Mouse (Mus musculus) kidney, embryonic 15.5 days (tissue): ENCODE measurements around the gene L2hgdh. TPM values are rescaled to one million over a fixed set of nuclear protein-coding genes. Genes with fewer than 3 reads are reported as not detected.
"Not testable (repeated sequence)": the region's sequence is repeated elsewhere in the genome, so short reads cannot be mapped to it uniquely, and the experiment has no call there.

Source experiments
- ATAC-seq: fragments of 200-750 bp; cut with Nextera tagmentation; replicated peaks from 2 replicates; pipeline ENCODE4 v1.8.0; 2017; ENCODE audit warnings: moderate TSS enrichment; ENCODE audit not compliant: low FRiP score
- H3K27ac ChIP-seq: fragments of 300-500 bp; sonication (generic); 2 replicates; pipeline ENCODE4 v1.5.1; 2015; ENCODE audit warnings: mild to moderate bottlenecking, inconsistent platforms
- H3K27me3 ChIP-seq: fragments of 300-500 bp; sonication (generic); 2 replicates; pipeline ENCODE4 v1.6.1; 2015; ENCODE audit warnings: inconsistent platforms
- H3K36me3 ChIP-seq: fragments of 300-500 bp; sonication (generic); 2 replicates; pipeline ENCODE4 v1.6.1; 2015; ENCODE audit warnings: inconsistent platforms
- H3K4me1 ChIP-seq: fragments of 300-500 bp; sonication (generic); 2 replicates; pipeline ENCODE4 v1.6.1; 2015; ENCODE audit warnings: inconsistent platforms
- H3K4me2 ChIP-seq: fragments of 300-500 bp; sonication (generic); 2 replicates; pipeline ENCODE4 v1.6.1; 2015; ENCODE audit warnings: moderate library complexity, mild to moderate bottlenecking, inconsistent platforms
- H3K4me3 ChIP-seq: fragments of 300-500 bp; sonication (generic); replicated peaks from 2 replicates; pipeline ENCODE4 v1.5.1; 2015; ENCODE audit warnings: mild to moderate bottlenecking, inconsistent platforms
- H3K9ac ChIP-seq: fragments of 300-500 bp; sonication (generic); 2 replicates; pipeline ENCODE4 v1.6.1; 2015; ENCODE audit warnings: mild to moderate bottlenecking, inconsistent platforms
- H3K9me3 ChIP-seq: fragments of 300-500 bp; sonication (generic); replicated peaks from 2 replicates; pipeline ENCODE4 v1.6.1; 2016; ENCODE audit warnings: inconsistent platforms
- WGBS: fragments of 180-500 bp; shearing (Covaris S2); methylation state at CpG from one replicate; pipeline ENCODE4 v1.1.7; 2015; ENCODE audit warnings: mixed read lengths; 5-methylcytosine and 5-hydroxymethylcytosine counted together
- polyA plus RNA-seq: library from polyadenylated mRNA; unstranded; fragments of >200 nt; fragmentation: Nextera tagmentation; extraction: Ambion mirVana; gene quantifications from 2 replicates; pipeline ENCODE4 v1.2.1, GENCODE M21; 2015

Gene L2hgdh
- polyA plus RNA-seq, 1 experiment from 2014 or later: 22.3 TPM

DNA sequence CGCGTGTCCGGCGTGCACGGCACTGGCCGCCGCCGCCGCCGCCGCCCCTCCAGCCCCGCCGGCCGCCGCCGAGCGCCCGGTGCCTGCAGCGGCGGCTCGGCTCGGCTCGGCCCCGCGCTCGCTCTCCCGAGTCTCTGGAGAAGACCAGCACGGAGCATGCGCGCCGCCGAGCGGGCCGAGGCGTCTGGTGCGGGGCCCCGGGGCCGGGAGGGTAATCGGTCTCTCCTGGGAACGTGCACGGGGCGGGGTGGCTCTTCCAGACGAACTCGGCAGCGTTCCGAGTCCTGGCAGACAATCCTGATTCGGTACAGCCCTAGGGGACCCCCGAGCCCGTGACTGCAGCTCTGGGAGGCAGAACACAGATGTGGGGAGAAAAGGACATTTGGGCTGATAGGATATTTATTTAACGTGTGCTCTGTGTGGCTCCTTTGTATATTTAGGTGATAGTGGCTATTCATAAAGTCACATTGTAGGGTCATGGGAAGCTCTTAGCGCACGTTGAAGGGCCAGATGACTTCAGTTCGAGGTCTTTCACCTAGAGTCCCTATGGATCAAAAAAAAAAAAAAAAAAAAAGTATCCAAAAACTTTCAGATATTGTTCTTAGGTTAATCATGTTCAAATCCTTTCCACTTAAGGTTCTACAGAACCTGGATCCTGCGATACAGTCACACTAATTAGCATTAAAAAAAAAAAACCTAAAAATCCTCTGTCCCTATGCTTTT lies 42.4 kb downstream of the L2hgdh start:
- peak overlapping the region; percentile 82 for H3K4me3 ChIP-seq
- peak; percentile 92 for ATAC-seq
- WGBS: 1% methylated on average over 48 of the region's 54 CpGs

GRCm38 (mm10) chr12:69681566-69682061 lies 43.1 kb downstream of the L2hgdh start, which contains the start of gene Sos2:
Gene Sos2, minus strand, starts transcription at chr12:69681852.
- Histone ChIP-seq H3K4me2 (peak within 1 kb of the TSS; percentile 75), H3K4me3 (peak within 1 kb of the TSS; percentile 82), H3K9me3 (no peaks in the 10 kb centered on the region), H3K36me3 (no peaks in the 10 kb centered on the region), H3K27me3 (no peaks in the 10 kb centered on the region), H3K9ac (peak within 1 kb of the TSS; percentile 89), H3K4me1 (peaks cover 15% of the 10 kb centered on the region), H3K27ac (peak within 1 kb of the TSS; percentile 91)
- peak; percentile 87 for ATAC-seq
- WGBS: under 1% methylated on average over 46 of the region's 85 CpGs

More for the DNA sequence above, 42.4 kb downstream of the L2hgdh start:
- H3K27me3 ChIP-seq: no peaks in the 10 kb centered on the region
- H3K4me2 ChIP-seq: peak overlapping the region; percentile 75
- peak overlapping the region; percentile 89 for H3K9ac ChIP-seq
- peaks cover 15% of the 10 kb centered on the region for H3K4me1 ChIP-seq
- no peaks in the 10 kb centered on the region for H3K36me3 ChIP-seq
- H3K9me3 ChIP-seq: no peaks in the 10 kb centered on the region
- peak overlapping the region; percentile 91 for H3K27ac ChIP-seq

DNA sequence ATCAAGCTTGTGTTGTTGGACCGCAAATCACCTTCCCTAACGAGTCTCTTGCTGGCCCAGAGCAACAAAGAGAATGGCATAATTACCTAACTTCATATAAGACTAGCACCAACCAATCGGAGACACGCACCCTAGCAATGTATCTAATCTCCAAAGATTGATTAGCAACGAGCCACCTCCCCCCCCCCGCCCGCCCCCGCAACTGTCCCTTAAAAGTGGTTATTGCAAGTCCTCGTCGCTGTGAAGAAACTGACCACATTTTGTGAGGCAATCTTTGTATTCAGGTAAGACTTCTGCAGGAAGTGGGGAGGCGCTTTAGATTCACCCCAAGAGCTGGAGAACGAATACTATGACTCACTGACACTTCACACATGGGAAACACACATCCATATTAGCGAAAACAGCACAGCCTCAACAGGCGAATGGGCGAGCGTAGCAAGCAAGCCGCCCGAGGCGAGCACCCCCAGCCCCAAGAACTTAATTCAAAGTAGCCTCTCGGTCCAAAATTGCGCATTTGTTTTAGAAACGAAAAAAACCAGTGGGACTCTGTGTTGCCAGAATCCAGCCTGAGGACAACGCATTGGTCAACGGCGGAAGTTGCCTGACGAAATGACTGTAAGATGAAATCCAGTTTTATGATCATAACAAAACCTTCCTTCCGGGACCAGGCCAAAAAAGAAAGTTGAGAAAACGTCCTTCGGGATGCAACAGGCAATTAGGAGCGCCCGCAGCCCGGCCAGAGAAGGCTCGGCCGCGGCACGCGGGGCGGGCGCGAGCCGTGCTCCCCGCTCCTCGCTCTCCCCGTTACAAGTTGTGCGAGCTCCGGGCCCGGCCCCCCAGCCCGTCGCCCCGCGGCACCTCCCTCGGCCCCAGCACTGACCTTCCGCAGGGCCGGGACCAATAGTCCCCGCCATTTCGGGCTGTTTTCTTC lies 43.8 kb downstream of the L2hgdh start:
- Histone ChIP-seq H3K4me1 (peaks cover 15% of the 10 kb centered on the region), H3K4me2 (peak overlapping the region; percentile 75), H3K4me3 (peak overlapping the region; percentile 82), H3K36me3 (no peaks in the 10 kb centered on the region), H3K9me3 (no peaks in the 10 kb centered on the region), H3K9ac (peak overlapping the region; percentile 89), H3K27ac (peak overlapping the region; percentile 91), H3K27me3 (no peaks in the 10 kb centered on the region)
- ATAC-seq: peak; percentile 63
- under 1% methylated on average over 56 of the region's 56 CpGs for WGBS

DNA sequence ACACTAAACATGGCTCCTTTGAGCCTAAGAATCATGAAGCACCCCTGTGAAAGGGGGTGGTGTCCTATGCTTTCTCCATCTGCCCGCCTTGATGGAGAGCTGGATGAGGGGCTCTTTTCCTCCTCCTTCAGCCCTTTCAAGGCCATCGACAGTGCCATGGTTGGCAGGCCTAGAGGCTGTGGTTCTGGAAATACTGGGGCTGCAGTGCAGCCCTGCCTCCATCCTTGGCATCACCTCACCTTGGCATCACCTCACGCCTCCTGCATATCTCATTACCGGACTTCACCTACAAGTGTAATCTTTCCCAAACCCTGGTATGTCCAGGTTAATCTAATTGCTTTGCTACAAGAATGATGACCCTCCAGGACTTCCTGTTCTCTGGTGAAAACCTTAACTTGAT lies 48.5 kb downstream of the L2hgdh start:
- Histone ChIP-seq H3K9me3 (no peaks in the 10 kb centered on the region), H3K27me3 (no peaks in the 10 kb centered on the region), H3K9ac (no peak overlapping the region), H3K4me3 (no peak overlapping the region), H3K36me3 (peaks cover 3% of the 10 kb centered on the region; the same call in 1 of the 2 replicates), H3K4me1 (peaks cover 23% of the 10 kb centered on the region), H3K27ac (no peak overlapping the region), H3K4me2 (no peak overlapping the region)
- 88% methylated on average over 4 of the region's 4 CpGs for WGBS
- no peak for ATAC-seq

DNA sequence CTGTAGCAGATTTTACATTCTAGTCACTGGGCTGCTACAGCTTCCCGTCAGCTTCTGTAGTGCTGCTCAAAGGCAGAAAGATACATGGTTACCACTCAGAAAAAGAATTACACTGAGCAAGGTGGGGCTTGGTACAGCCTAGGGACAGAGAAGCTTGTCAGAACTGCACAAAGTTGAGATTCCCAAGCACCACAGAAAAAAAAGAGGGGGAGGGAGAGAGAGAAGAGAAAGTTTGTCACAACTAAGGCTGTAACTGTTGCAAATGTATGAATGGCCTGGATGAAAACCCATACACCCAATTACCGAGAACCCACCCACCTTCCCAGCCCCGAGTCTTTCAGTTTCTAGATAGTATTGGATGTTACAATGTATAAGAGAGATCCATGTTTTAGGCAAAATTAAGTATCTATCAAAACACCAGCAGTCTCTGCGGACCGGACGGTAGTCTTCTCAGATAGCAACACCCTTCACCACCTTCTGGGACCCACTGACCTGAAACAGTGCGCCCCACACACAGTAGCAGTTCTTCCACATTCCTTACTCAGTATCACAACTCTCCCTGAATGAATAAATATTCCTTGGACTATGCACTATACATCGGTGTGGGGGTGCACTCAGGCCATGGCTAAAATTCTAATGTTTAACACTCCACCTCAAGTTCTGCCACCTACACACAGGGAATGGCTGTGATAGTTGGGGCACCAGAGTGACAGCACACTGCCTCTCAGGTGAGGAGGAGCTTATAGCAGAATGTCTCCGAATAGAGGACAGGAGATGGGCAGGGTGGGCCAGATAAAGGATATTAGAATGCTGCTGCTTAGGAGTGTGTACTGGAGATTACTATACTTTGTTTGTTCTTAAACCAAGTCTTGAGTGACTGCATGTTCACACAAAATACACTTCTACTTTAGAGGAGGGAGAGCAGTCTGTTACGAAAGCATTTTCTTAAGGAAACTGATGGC lies 49.8 kb downstream of the L2hgdh start:
- 62% methylated on average over 10 of the region's 10 CpGs for WGBS
- Histone ChIP-seq H3K4me2 (no peak overlapping the region), H3K9me3 (no peaks in the 10 kb centered on the region), H3K27me3 (no peaks in the 10 kb centered on the region), H3K27ac (peak overlapping the region; percentile 64), H3K4me3 (no peak overlapping the region), H3K9ac (0 out of 2 replicates have a peak overlapping the region, but pooled peaks have one; percentile 10), H3K36me3 (peaks cover 3% of the 10 kb centered on the region; the same call in 1 of the 2 replicates), H3K4me1 (peaks cover 17% of the 10 kb centered on the region)
- ATAC-seq: no peak

DNA sequence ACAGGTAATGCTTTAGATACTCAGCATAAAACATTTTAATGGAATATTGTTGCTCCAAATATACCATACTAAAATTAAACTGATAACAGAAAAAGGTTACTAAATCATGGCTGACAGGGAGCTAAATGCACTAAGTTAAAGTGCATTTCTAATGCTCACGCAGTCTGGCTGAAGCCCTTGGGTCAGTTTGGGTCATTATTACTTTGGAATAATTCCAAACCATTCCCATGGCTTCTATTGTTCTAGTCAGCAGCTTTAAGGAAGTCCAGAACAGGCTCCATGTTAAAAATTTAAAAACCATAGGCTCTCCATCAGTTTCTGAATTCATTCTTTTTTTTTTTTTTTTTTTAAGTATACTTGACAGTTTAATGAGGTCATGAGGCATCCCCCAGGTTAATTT lies 50.5 kb downstream of the L2hgdh start:
- ATAC-seq: no peak
- Histone ChIP-seq H3K27me3 (no peaks in the 10 kb centered on the region), H3K4me1 (peaks cover 17% of the 10 kb centered on the region), H3K4me3 (no peak overlapping the region), H3K9ac (0 out of 2 replicates have a peak overlapping the region, but pooled peaks have one; percentile 10), H3K36me3 (peaks cover 3% of the 10 kb centered on the region; the same call in 1 of the 2 replicates), H3K4me2 (no peak overlapping the region), H3K9me3 (no peaks in the 10 kb centered on the region), H3K27ac (peak overlapping the region; percentile 64)
- WGBS: 44% methylated on average over 1 of the region's 1 CpGs

DNA sequence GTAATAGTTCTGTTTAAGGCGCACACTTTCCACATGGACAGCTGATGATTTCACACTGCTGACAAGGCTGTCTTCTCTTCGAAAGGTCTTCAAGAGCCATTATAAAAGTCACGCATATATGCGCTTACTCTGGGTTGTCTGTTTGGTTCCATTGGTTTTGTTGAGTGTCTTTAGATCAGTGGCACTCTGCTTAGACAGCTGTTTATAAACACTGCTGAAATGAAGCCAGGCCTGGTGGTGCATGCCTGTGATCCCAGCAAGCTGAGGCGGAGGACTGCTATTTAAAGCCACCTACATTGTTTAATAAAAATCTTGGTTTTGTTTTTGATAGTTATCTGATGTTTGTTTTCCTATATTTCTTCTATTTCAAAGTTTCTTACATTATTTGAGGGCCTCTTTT lies 58.0 kb downstream of the L2hgdh start:
- no peak overlapping the region for H3K27ac ChIP-seq
- H3K4me3 ChIP-seq: no peak overlapping the region
- H3K27me3 ChIP-seq: no peaks in the 10 kb centered on the region
- no peaks in the 10 kb centered on the region for H3K4me1 ChIP-seq
- H3K36me3 ChIP-seq: no peaks in the 10 kb centered on the region; the same call in 1 of the 2 replicates
- H3K9me3 ChIP-seq: no peaks in the 10 kb centered on the region
- 96% methylated on average over 5 of the region's 5 CpGs for WGBS
- H3K4me2 ChIP-seq: no peak overlapping the region
- H3K9ac ChIP-seq: no peak overlapping the region
- ATAC-seq: no peak

DNA sequence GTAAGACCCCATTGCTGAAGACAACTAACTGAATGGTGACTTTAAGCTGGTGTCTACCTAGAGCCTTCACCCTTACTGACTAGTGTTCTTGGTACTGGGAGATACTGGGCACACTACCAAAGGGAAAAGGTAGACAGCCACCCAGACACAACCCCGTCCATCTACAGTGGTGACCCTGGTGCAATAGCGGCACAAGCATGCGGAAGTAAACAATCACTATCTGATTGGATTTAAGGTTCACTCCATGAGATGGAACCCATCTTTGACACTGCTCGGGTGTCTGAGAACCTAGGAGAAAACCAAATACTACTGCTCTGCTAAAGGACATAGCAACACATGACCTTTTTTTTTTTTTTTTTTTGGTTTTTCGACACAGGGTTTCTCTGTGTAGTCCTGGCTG lies 63.0 kb downstream of the L2hgdh start:
- H3K27ac ChIP-seq: no peak overlapping the region
- no peaks in the 10 kb centered on the region for H3K9me3 ChIP-seq
- H3K4me2 ChIP-seq: no peak overlapping the region
- H3K9ac ChIP-seq: no peak overlapping the region
- no peak for ATAC-seq
- no peak overlapping the region for H3K4me3 ChIP-seq
- no peaks in the 10 kb centered on the region for H3K4me1 ChIP-seq
- no peaks in the 10 kb centered on the region; the same call in 1 of the 2 replicates for H3K36me3 ChIP-seq
- no peaks in the 10 kb centered on the region for H3K27me3 ChIP-seq
- 97% methylated on average over 5 of the region's 5 CpGs for WGBS

GRCm38 (mm10) chr12:69653973-69654372 lies 70.7 kb downstream of the L2hgdh start:
- peak; percentile 85 for ATAC-seq

GRCm38 (mm10) chr12:69649511-69649910 lies 75.2 kb downstream of the L2hgdh start:
- 79% methylated on average over 8 of the region's 8 CpGs for WGBS
- H3K4me1 ChIP-seq: peaks cover 4% of the 10 kb centered on the region; the same call in 1 of the 2 replicates
- peak; percentile 79 for ATAC-seq
- H3K4me3 ChIP-seq: no peak overlapping the region
- no peak overlapping the region for H3K27ac ChIP-seq
- H3K9ac ChIP-seq: no peak overlapping the region
- no peaks in the 10 kb centered on the region; the same call in 1 of the 2 replicates for H3K9me3 ChIP-seq
- no peak overlapping the region for H3K4me2 ChIP-seq
- peaks cover 49% of the 10 kb centered on the region for H3K36me3 ChIP-seq
- H3K27me3 ChIP-seq: no peaks in the 10 kb centered on the region

More at GRCm38 (mm10) chr12:69653973-69654372, 70.7 kb downstream of the L2hgdh start:
- not testable (repeated sequence) for H3K4me1 ChIP-seq, H3K4me2 ChIP-seq, H3K27me3 ChIP-seq, H3K9ac ChIP-seq, H3K4me3 ChIP-seq, H3K9me3 ChIP-seq, H3K27ac ChIP-seq
- H3K36me3 ChIP-seq: peaks cover 23% of the 10 kb centered on the region
